Mouse (Mus musculus) embryonic facial prominence, embryonic 14.5 days (tissue): ENCODE results near the gene Lefty1. TPM values are rescaled to one million over a fixed set of nuclear protein-coding genes. Genes with fewer than 3 reads are reported as not detected.

Experiments
- ATAC-seq: fragments of 200-750 bp; cut with Nextera tagmentation; 2 replicates; pipeline ENCODE4 v1.8.0; 2017; ENCODE audit warnings: low read depth, moderate number of reproducible peaks, moderate TSS enrichment
- DNase-seq: peaks from one replicate; pipeline ENCODE4 v3.0.0-alpha.2; 2015; ENCODE audit warnings: low spot score
- H3K27ac ChIP-seq: fragments of 300-500 bp; sonication (generic); replicated peaks from 2 replicates; pipeline ENCODE4 v1.5.1; 2014; ENCODE audit warnings: low read depth, mild to moderate bottlenecking, low read length, moderate library complexity
- H3K27me3 ChIP-seq: fragments of 300-500 bp; sonication (generic); replicated peaks from 2 replicates; pipeline ENCODE4 v1.6.1; 2014; ENCODE audit warnings: low read length; ENCODE audit not compliant: control insufficient read depth, insufficient read depth
- H3K36me3 ChIP-seq: fragments of 300-500 bp; sonication (generic); 2 replicates; pipeline ENCODE4 v1.6.1; 2014; ENCODE audit warnings: low read length, mixed read lengths; ENCODE audit not compliant: control insufficient read depth, insufficient read depth
- H3K4me1 ChIP-seq: fragments of 300-500 bp; sonication (generic); 2 replicates; pipeline ENCODE4 v1.6.1; 2014; ENCODE audit warnings: antibody characterized with exemption, low read length; ENCODE audit not compliant: control insufficient read depth, insufficient read depth
- H3K4me2 ChIP-seq: fragments of 300-500 bp; sonication (generic); 2 replicates; pipeline ENCODE4 v1.6.1; 2014; ENCODE audit warnings: low read depth, mild to moderate bottlenecking, low read length, moderate library complexity, mixed read lengths
- H3K4me3 ChIP-seq: fragments of 300-500 bp; sonication (generic); 2 replicates; pipeline ENCODE4 v1.5.1; 2014; ENCODE audit warnings: low read depth, mild to moderate bottlenecking, low read length
- H3K9ac ChIP-seq: fragments of 300-500 bp; sonication (generic); 2 replicates; pipeline ENCODE4 v1.6.1; 2014; ENCODE audit warnings: low read depth, mild to moderate bottlenecking, low read length, moderate library complexity, mixed read lengths
- H3K9me3 ChIP-seq: fragments of 300-500 bp; sonication (generic); 2 replicates; pipeline ENCODE4 v1.6.1; 2016; ENCODE audit warnings: low read length; ENCODE audit not compliant: control insufficient read depth
- WGBS: fragments of 180-500 bp; shearing (Covaris S2); extraction: QIAGEN DNeasy Blood & Tissue Kit; methylation state at CpG from one replicate; pipeline ENCODE4 v1.1.7; 2014; 5-methylcytosine and 5-hydroxymethylcytosine counted together
- polyA plus RNA-seq: library from polyadenylated mRNA; unstranded; fragments of >200 nt; fragmentation: Nextera tagmentation; extraction: Ambion mirVana; gene quantifications from 2 replicates; pipeline ENCODE4 v1.2.1, GENCODE M21; 2014

Gene Lefty1
- polyA plus RNA-seq, 1 experiment from 2014 or later = 3.2 TPM

DNA sequence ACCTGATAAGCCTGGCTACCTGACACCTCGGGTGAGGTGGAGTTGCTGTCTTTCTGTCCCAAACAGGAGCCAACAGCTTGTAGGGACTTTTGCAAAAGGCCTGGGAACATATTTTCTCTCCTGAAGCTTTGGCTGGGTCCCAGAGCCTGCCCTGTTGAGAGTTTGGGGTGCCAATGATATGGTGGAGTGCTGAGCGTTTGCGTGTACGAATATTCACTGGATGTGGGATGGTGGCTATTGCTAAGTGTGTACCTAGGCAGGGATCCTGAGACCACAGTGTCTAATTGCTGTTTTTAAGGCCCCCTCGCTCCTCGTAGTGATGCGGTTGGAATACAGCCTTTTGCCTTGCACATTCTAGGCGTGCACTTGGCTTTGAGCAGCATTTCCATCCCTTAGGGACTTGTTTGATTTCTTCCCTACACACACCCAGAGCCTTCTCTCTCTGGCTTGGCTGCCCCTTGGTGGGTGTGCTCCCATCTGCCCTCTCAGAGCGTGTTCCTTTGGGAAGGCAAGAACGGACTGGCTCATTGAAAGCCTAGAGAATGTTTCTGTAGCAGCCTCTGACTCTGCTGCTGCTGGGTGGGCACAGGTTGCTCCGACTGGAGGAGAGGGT lies 8.3 kb downstream of the Lefty1 start:
- H3K27me3 ChIP-seq = no peaks in the 10 kb centered on the region
- ATAC-seq (no peak), DNase-seq (peak; percentile 29)
- H3K4me3 ChIP-seq = peak overlapping the region; percentile 87
- H3K27ac ChIP-seq = peak overlapping the region; percentile 44; the same call in 1 of the 2 replicates
- peak overlapping the region; percentile 84 for H3K9ac ChIP-seq
- peak overlapping the region; percentile 93 for H3K4me2 ChIP-seq
- H3K36me3 ChIP-seq = peaks cover 8% of the 10 kb centered on the region; the same call in 1 of the 2 replicates
- WGBS = 27% methylated on average over 11 of the region's 11 CpGs
- peaks cover 28% of the 10 kb centered on the region for H3K4me1 ChIP-seq
- H3K9me3 ChIP-seq = no peaks in the 10 kb centered on the region

DNA sequence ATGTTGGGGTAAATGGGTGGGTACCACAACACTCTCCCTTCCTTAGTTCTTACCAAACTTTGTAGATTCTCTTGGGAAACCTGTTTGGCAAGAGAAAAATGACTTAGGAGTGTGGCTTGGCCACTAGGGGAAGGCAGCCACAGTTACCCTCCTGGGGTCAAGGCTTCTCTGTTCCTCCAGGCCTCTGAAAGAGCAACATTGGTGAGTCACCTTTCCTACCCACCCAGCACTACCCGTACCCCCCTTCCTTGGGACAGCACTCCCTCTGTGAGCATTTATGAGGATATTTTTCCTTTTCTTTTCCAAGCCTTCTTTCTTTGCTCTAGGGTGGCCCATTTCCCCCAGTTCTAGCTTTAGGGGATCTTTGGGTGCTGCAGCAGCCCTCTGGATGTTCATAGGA lies 9.1 kb downstream of the Lefty1 start:
- Histone ChIP-seq H3K4me1 (peaks cover 28% of the 10 kb centered on the region), H3K36me3 (peaks cover 8% of the 10 kb centered on the region; the same call in 1 of the 2 replicates), H3K9ac (no peak overlapping the region), H3K4me2 (peak overlapping the region; percentile 93; the same call in 1 of the 2 replicates), H3K27me3 (no peaks in the 10 kb centered on the region), H3K9me3 (no peaks in the 10 kb centered on the region), H3K27ac (no peak overlapping the region), H3K4me3 (no peak overlapping the region)
- ATAC-seq = no peak
- WGBS = 77% methylated on average over 1 of the region's 1 CpGs
- DNase-seq = no peak

DNA sequence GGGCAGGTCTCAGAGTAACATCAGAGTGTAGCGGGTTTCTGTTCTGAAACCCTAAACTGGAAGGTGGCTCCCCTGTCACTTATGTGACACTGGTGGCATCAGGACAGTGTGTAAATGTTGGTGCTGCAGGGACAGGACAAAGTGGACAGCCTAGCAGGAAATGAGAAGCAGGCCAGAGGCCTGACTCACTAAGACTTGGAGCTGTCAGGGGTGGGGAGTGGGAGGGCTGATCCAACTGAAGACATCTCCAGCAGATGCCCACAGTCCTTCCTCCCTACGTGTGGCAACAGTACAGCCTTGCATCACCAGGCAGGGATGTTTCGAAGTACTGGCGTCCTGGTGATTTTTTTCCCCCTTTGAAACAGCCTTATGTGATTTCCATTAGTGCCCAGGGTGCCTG lies 9.7 kb downstream of the Lefty1 start:
- Histone ChIP-seq H3K4me3 (no peak overlapping the region), H3K9ac (no peak overlapping the region), H3K36me3 (peaks cover 8% of the 10 kb centered on the region), H3K27ac (peak overlapping the region; percentile 82), H3K4me2 (peak overlapping the region; percentile 44), H3K9me3 (no peaks in the 10 kb centered on the region), H3K27me3 (no peaks in the 10 kb centered on the region), H3K4me1 (peaks cover 28% of the 10 kb centered on the region)
- WGBS = 70% methylated on average over 4 of the region's 4 CpGs
- ATAC-seq = no peak
- DNase-seq = no peak

DNA sequence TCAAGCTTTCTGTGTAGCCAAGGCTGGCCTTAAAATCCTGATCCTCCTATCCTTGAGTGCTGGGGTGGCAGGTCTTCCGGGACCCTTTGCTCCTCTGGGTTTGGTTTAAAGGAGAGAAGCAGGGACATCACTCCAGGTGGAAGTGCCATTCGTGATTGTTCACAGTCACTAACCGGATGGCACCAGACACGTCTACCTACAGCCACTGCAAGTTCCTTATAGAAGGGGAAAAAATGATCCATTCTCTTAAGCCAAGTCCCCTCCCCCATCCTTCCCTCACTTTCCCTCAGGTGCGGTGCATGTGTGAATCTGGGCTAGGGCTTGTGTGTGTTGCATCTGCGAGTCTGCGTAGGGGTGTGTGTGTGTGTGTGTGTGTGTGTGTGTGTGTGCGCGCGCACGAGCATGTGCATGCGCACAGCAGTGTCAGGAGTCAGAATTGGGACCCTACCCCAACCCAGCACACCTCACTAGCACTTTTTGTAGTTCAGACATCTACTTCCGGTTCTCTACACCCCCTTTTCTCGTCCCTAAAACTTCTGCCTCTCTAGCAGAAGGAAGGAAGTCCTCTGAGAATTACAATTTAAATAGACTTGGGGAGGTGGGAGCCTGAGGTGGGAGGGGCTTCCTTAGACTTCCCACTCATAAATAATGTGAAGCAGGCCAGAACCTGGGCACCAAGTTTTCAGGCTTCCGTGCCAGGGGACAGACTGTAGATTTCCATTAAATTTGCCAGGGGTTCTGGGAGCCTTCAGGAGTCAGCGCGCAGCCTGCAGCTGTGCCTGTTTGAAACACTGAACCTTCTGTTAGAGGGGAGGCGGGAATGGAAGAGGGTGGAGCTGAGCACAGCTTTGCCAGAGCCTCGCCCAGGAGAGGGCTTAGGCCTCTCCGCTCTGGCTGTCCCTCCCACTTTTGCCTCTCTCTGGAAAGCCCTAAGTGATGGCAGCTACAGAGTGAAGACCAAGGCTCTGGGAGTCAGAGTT lies 10.5 kb downstream of the Lefty1 start:
- ATAC-seq (peak; percentile 94), DNase-seq (peak; percentile 95)
- Histone ChIP-seq H3K36me3 (peaks cover 16% of the 10 kb centered on the region), H3K27me3 (no peaks in the 10 kb centered on the region), H3K27ac (peak overlapping the region; percentile 82), H3K4me2 (peak overlapping the region; percentile 44), H3K9ac (peak overlapping the region; percentile 25; the same call in 1 of the 2 replicates), H3K4me3 (peak overlapping the region; percentile 16), H3K4me1 (peaks cover 28% of the 10 kb centered on the region), H3K9me3 (no peaks in the 10 kb centered on the region)
- WGBS = 21% methylated on average over 20 of the region's 20 CpGs

GRCm38 (mm10) chr1:180946448-180946847 lies 11.6 kb downstream of the Lefty1 start:
- Histone ChIP-seq H3K27me3 (no peaks in the 10 kb centered on the region), H3K36me3 (peaks cover 20% of the 10 kb centered on the region), H3K27ac (peak overlapping the region; percentile 82; the same call in 1 of the 2 replicates), H3K4me1 (peaks cover 27% of the 10 kb centered on the region), H3K9ac (no peak overlapping the region), H3K4me2 (no peak overlapping the region), H3K4me3 (no peak overlapping the region), H3K9me3 (no peaks in the 10 kb centered on the region)
- no peak for DNase-seq
- 85% methylated on average over 6 of the region's 6 CpGs for WGBS
- ATAC-seq = no peak

GRCm38 (mm10) chr1:180952085-180952746 lies 17.4 kb downstream of the Lefty1 start:
- 80% methylated on average over 6 of the region's 6 CpGs for WGBS
- Histone ChIP-seq H3K9ac (no peak overlapping the region), H3K4me3 (no peak overlapping the region), H3K36me3 (peaks cover 34% of the 10 kb centered on the region), H3K4me1 (no peaks in the 10 kb centered on the region), H3K4me2 (no peak overlapping the region), H3K27me3 (no peaks in the 10 kb centered on the region), H3K27ac (no peak overlapping the region), H3K9me3 (no peaks in the 10 kb centered on the region)
- DNase-seq (no peak), ATAC-seq (no peak)

GRCm38 (mm10) chr1:180952808-180953207 lies 18.0 kb downstream of the Lefty1 start:
- H3K9ac ChIP-seq = no peak overlapping the region
- H3K4me1 ChIP-seq = no peaks in the 10 kb centered on the region
- no peak overlapping the region for H3K27ac ChIP-seq
- no peak overlapping the region for H3K4me2 ChIP-seq
- no peaks in the 10 kb centered on the region for H3K9me3 ChIP-seq
- H3K27me3 ChIP-seq = no peaks in the 10 kb centered on the region
- H3K4me3 ChIP-seq = no peak overlapping the region
- peaks cover 36% of the 10 kb centered on the region for H3K36me3 ChIP-seq
- WGBS = 90% methylated on average over 5 of the region's 5 CpGs
- DNase-seq (no peak), ATAC-seq (no peak)

GRCm38 (mm10) chr1:180956401-180956800 lies 21.6 kb downstream of the Lefty1 start:
- Histone ChIP-seq H3K27ac (no peak overlapping the region), H3K9ac (no peak overlapping the region), H3K36me3 (peaks cover 39% of the 10 kb centered on the region), H3K4me3 (no peak overlapping the region), H3K27me3 (no peaks in the 10 kb centered on the region), H3K4me1 (no peaks in the 10 kb centered on the region), H3K4me2 (no peak overlapping the region), H3K9me3 (no peaks in the 10 kb centered on the region)
- ATAC-seq = no peak
- WGBS = 94% methylated on average over 8 of the region's 8 CpGs
- DNase-seq = no peak
